Mouse (Mus musculus): ENCODE measurements around the gene Kpna2.
"Not testable (repeated sequence)": the region's sequence is repeated elsewhere in the genome, so short reads cannot be mapped to it uniquely, and the experiment has no call there.

The Kpna2 gene

GRCm38 (mm10) chr11:106999151-106999948, at the start of gene Kpna2:
Gene Kpna2, minus strand, starts transcription at chr11:106999541.
- peak; percentile 89 for DNase-seq (ENCODE audit: low spot score)

GRCm38 (mm10) chr11:107046766-107047620, 47.7 kb upstream of the Kpna2 start:
- no peak for DNase-seq (ENCODE audit: low spot score)

- no peak for DNase-seq (ENCODE audit: low spot score)
Observed at GRCm38 (mm10) chr11:107045546-107045945, 46.2 kb upstream of the Kpna2 start.

- DNase-seq (ENCODE audit: low spot score) = peak; percentile 68
Observed at GRCm38 (mm10) chr11:107044321-107044720, 45.0 kb upstream of the Kpna2 start.

GRCm38 (mm10) chr11:107043361-107043760, 44.0 kb upstream of the Kpna2 start:
- DNase-seq (ENCODE audit: low spot score) = no peak

- DNase-seq (ENCODE audit: low spot score) = no peak
Observed at GRCm38 (mm10) chr11:107041396-107041795, 42.1 kb upstream of the Kpna2 start.

GRCm38 (mm10) chr11:107039417-107039816, 40.1 kb upstream of the Kpna2 start:
- DNase-seq (ENCODE audit: low spot score) = no peak

GRCm38 (mm10) chr11:107034085-107034810, 34.9 kb upstream of the Kpna2 start:
- no peak for DNase-seq (ENCODE audit: low spot score)

GRCm38 (mm10) chr11:107031635-107032034, 32.3 kb upstream of the Kpna2 start:
- DNase-seq (ENCODE audit: low spot score) = no peak

GRCm38 (mm10) chr11:107029536-107029935, 30.2 kb upstream of the Kpna2 start:
- DNase-seq (ENCODE audit: low spot score) = no peak

- no peak for DNase-seq (ENCODE audit: low spot score)
Observed at GRCm38 (mm10) chr11:107028754-107029153, 29.4 kb upstream of the Kpna2 start.

GRCm38 (mm10) chr11:107028275-107028618, 28.9 kb upstream of the Kpna2 start:
- no peak for DNase-seq (ENCODE audit: low spot score)

- peak; percentile 87 for DNase-seq (ENCODE audit: low spot score)
Observed at GRCm38 (mm10) chr11:107027431-107028274, 28.3 kb upstream of the Kpna2 start.

GRCm38 (mm10) chr11:107026554-107027430, 27.5 kb upstream of the Kpna2 start:
- no peak for DNase-seq (ENCODE audit: low spot score)

- DNase-seq (ENCODE audit: low spot score) = no peak
Observed at GRCm38 (mm10) chr11:107025411-107026321, 26.3 kb upstream of the Kpna2 start, which contains the start of gene 1810010H24Rik. Gene 1810010H24Rik, plus strand, starts transcription at chr11:107025681.

GRCm38 (mm10) chr11:107024406-107024805, 25.1 kb upstream of the Kpna2 start:
- no peak for DNase-seq (ENCODE audit: low spot score)

- DNase-seq (ENCODE audit: low spot score) = no peak
Observed at GRCm38 (mm10) chr11:107022050-107022683, 22.8 kb upstream of the Kpna2 start.

- DNase-seq (ENCODE audit: low spot score) = not testable (repeated sequence)
Observed at GRCm38 (mm10) chr11:107019722-107020121, 20.4 kb upstream of the Kpna2 start.

GRCm38 (mm10) chr11:107019318-107019717, 20.0 kb upstream of the Kpna2 start:
- DNase-seq (ENCODE audit: low spot score) = no peak

All from layer of hippocampus, adult 11-12 months (tissue).